Mouse (Mus musculus): ENCODE measurements at regions not wholly inside any gene's neighbourhood (a gene's known extent, or its start where the extent isn't known, plus 50 kb on each side); places are given as distances from the start of the nearest gene placed in this dataset.

DNA sequence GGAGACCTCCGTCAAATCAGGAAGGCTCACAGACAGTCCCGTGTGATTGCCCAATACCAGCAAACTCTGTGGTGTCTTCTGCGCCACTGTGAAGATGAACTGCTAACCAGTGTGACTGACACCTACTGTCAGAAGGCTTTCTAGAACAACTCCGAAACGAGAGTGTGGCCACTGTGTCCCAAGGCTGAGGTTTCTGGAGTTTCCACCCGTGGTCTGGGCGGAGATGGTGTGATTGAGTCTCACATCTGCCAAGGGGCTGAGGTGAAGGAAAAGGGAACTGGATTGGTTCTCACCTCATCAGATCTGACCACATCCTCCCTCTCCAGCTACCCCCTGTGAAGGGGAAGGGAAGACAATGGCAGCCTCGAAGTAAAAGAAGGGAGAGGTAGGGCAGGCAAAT is 79.6 kb upstream of the 4930412O13Rik start:
- no peak for TF ChIP-seq CTCF (IDR thresholded peaks at IDR 0.05)
- TF ChIP-seq EP300 (IDR thresholded peaks at IDR 0.05), result no peak
